29 mouse cellular contexts compared by ENCODE assay signal in genomic region chr6:47520030-47520429, GRCm38 (mm10).
"Had no signal": no experiment of that assay in that cellular context is flagged by ENCODE, and none has a peak within 500 bp of the region (broad histone marks: within the 10 kb centered on the region; RNA-seq: fewer than 3 reads in every experiment).

No protein-coding gene starts in this region.

- H3K4me1 ChIP-seq: embryonic facial prominence, embryonic 10.5 days; embryonic facial prominence, embryonic 12.5 days; embryonic facial prominence, embryonic 13.5 days; embryonic facial prominence, embryonic 15.5 days; forebrain, embryonic 10.5 days; forebrain, embryonic 12.5 days; forebrain, embryonic 13.5 days; forebrain, embryonic 15.5 days had no signal

- H3K4me3 ChIP-seq: embryonic facial prominence, embryonic 10.5 days; embryonic facial prominence, embryonic 12.5 days; embryonic facial prominence, embryonic 13.5 days; embryonic facial prominence, embryonic 15.5 days; erythroblast, embryonic 14.5 days; forebrain, embryonic 10.5 days; forebrain, embryonic 12.5 days; forebrain, embryonic 13.5 days; forebrain, embryonic 15.5 days; gastrocnemius, adult 2 months; heart, adult 2 months had no signal

- H3K27me3 ChIP-seq: embryonic facial prominence, embryonic 12.5 days; embryonic facial prominence, embryonic 13.5 days; embryonic facial prominence, embryonic 15.5 days; forebrain, embryonic 12.5 days; forebrain, embryonic 13.5 days; forebrain, embryonic 15.5 days had no signal

- H3K9me3 ChIP-seq: embryonic facial prominence, embryonic 10.5 days; embryonic facial prominence, embryonic 12.5 days; embryonic facial prominence, embryonic 13.5 days; embryonic facial prominence, embryonic 15.5 days; forebrain, embryonic 10.5 days; forebrain, embryonic 12.5 days; forebrain, embryonic 13.5 days; forebrain, embryonic 15.5 days had no signal

- ATAC-seq: forebrain, embryonic 13.5 days; forebrain, embryonic 14.5 days; forebrain, embryonic 15.5 days; forebrain, embryonic 16.5 days; forebrain, postnatal 0 days had no signal

- DNase-seq: cerebellum, adult 2 months; cerebellum, adult 8-10 months; cerebellum, adult 9-10 months; cerebellum, adult 9-11 months; cerebellum, postnatal 10 days; cerebellum, postnatal 14 days; cerebellum, postnatal 25 days; cerebellum, postnatal 36 days; embryo, embryonic 11 days; forebrain, postnatal 0 days; gastrocnemius, adult 2 months; gastrocnemius, postnatal 10 days; gastrocnemius, postnatal 14 days; gastrocnemius, postnatal 25 days; gastrocnemius, postnatal 36 days; heart, adult 11 months; heart, adult 18-20 months; heart, adult 2 months had no signal

- H3K27ac ChIP-seq: embryonic facial prominence, embryonic 10.5 days; embryonic facial prominence, embryonic 12.5 days; embryonic facial prominence, embryonic 13.5 days; embryonic facial prominence, embryonic 15.5 days; forebrain, embryonic 10.5 days; forebrain, embryonic 12.5 days; forebrain, embryonic 13.5 days; forebrain, embryonic 15.5 days; gastrocnemius, adult 2 months; heart, adult 2 months had no signal

- H3K9ac ChIP-seq: embryonic facial prominence, embryonic 12.5 days; embryonic facial prominence, embryonic 13.5 days; embryonic facial prominence, embryonic 15.5 days; forebrain, embryonic 12.5 days; forebrain, embryonic 13.5 days; forebrain, embryonic 15.5 days; forebrain, postnatal 0 days had no signal

- H3K4me2 ChIP-seq: embryonic facial prominence, embryonic 12.5 days; embryonic facial prominence, embryonic 13.5 days; embryonic facial prominence, embryonic 15.5 days; forebrain, embryonic 12.5 days; forebrain, embryonic 13.5 days; forebrain, embryonic 15.5 days had no signal
